Mouse (Mus musculus) megakaryocyte, embryonic 14.5 days (primary cell): ENCODE results near the gene Adcy9.

Source experiments
- FLI1 ChIP-seq: IDR thresholded peaks from 2 replicates; pipeline ENCODE4 v1.6.1; 2012; ENCODE audit warnings: low read length, inconsistent platforms, mixed read lengths
- GATA1 ChIP-seq: IDR thresholded peaks from 3 replicates; pipeline ENCODE4 v1.6.1; 2012; ENCODE audit warnings: mixed read lengths, low read length, inconsistent platforms, borderline replicate concordance

GRCm38 (mm10) chr16:4337269-4337668 is 83.0 kb downstream of the Adcy9 start:
- TF ChIP-seq GATA1: no peak
- TF ChIP-seq FLI1: no peak
